Mouse (Mus musculus) yolk sac, embryonic 10.5 days (tissue): ENCODE measurements at regions not wholly inside any gene's neighbourhood (a gene's known extent, or its start where the extent isn't known, plus 50 kb on each side); places are given as distances from the start of the nearest gene placed in this dataset.

Experiments used
- DNase-seq: peaks from one replicate; pipeline ENCODE4 v3.0.0-alpha.2; 2017; ENCODE audit warnings: low spot score

- DNase-seq: peak; percentile 73
Measured at GRCm38 (mm10) chr13:6059515-6060228, 198.4 kb downstream of the Klf6 start.

GRCm38 (mm10) chr13:6060229-6060845 is 199.1 kb downstream of the Klf6 start:
- no peak for DNase-seq

- no peak for DNase-seq
Measured at GRCm38 (mm10) chr13:6062305-6062704, 201.0 kb downstream of the Klf6 start.

GRCm38 (mm10) chr13:6062729-6063386 is 201.6 kb downstream of the Klf6 start:
- DNase-seq: no peak

- no peak for DNase-seq
Measured at GRCm38 (mm10) chr13:6076978-6077825, 215.9 kb downstream of the Klf6 start.

- no peak for DNase-seq
Measured at GRCm38 (mm10) chr13:6085891-6086290, 224.6 kb downstream of the Klf6 start.

GRCm38 (mm10) chr13:6109018-6109657 is 247.9 kb downstream of the Klf6 start:
- no peak for DNase-seq

- DNase-seq: no peak
Measured at GRCm38 (mm10) chr13:6119703-6120102, 258.4 kb downstream of the Klf6 start.

- DNase-seq: no peak
Measured at GRCm38 (mm10) chr13:6127311-6127710, 266.0 kb downstream of the Klf6 start.

GRCm38 (mm10) chr13:6128903-6129302 is 267.6 kb downstream of the Klf6 start:
- DNase-seq: peak; percentile 13

- no peak for DNase-seq
Measured at GRCm38 (mm10) chr13:6131363-6131762, 270.1 kb downstream of the Klf6 start.

GRCm38 (mm10) chr13:6137170-6137569 is 275.9 kb downstream of the Klf6 start:
- DNase-seq: no peak

GRCm38 (mm10) chr13:6142771-6143170 is 281.5 kb downstream of the Klf6 start:
- no peak for DNase-seq

- DNase-seq: no peak
Measured at GRCm38 (mm10) chr13:6153657-6154056, 292.4 kb downstream of the Klf6 start.

GRCm38 (mm10) chr13:6156191-6156590 is 294.9 kb downstream of the Klf6 start:
- DNase-seq: no peak

- DNase-seq: no peak
Measured at GRCm38 (mm10) chr13:6157029-6157428, 295.7 kb downstream of the Klf6 start.

- DNase-seq: no peak
Measured at GRCm38 (mm10) chr13:6157946-6158345, 296.7 kb downstream of the Klf6 start.

GRCm38 (mm10) chr13:6159412-6159811 is 298.1 kb downstream of the Klf6 start:
- DNase-seq: no peak

- no peak for DNase-seq
Measured at GRCm38 (mm10) chr13:6165916-6166315, 304.6 kb downstream of the Klf6 start.

- no peak for DNase-seq
Measured at GRCm38 (mm10) chr13:6167055-6167761, 305.9 kb downstream of the Klf6 start.

- DNase-seq: no peak
Measured at GRCm38 (mm10) chr13:6173095-6173494, 311.8 kb downstream of the Klf6 start.
